Mouse (Mus musculus) MEL-GATA-1-ER (cell line): ENCODE results near the gene Fn3krp.

Experiments
- DNase-seq: peaks from one replicate; pipeline ENCODE4 v3.0.0-alpha.2; 2012; ENCODE audit warnings: low read depth; ENCODE audit errors: extremely low read depth

Gene Fn3krp

GRCm38 (mm10) chr11:121442076-121442475, 20.9 kb downstream of the Fn3krp start:
- DNase-seq: no peak

GRCm38 (mm10) chr11:121451216-121451726, 30.1 kb downstream of the Fn3krp start:
- no peak for DNase-seq

GRCm38 (mm10) chr11:121451753-121452635, 30.8 kb downstream of the Fn3krp start, which contains the start of gene Tbcd:
TSS of gene Tbcd (plus strand) at chr11:121451949.
- DNase-seq: peak; percentile 95

GRCm38 (mm10) chr11:121457874-121458273, 36.7 kb downstream of the Fn3krp start:
- no peak for DNase-seq

- no peak for DNase-seq
These were observed 46.2 kb downstream of the Fn3krp start for GRCm38 (mm10) chr11:121467408-121467807.

GRCm38 (mm10) chr11:121474831-121475230, 53.6 kb downstream of the Fn3krp start:
- no peak for DNase-seq

GRCm38 (mm10) chr11:121475699-121476415, 54.7 kb downstream of the Fn3krp start:
- peak; percentile 33 for DNase-seq

- DNase-seq: no peak
These were observed 58.4 kb downstream of the Fn3krp start for GRCm38 (mm10) chr11:121479476-121480203.
